Mouse (Mus musculus) cerebellum, postnatal 10 days (tissue): ENCODE data around the gene Ankrd44.

Experiments used
- DNase-seq, 2 experiments: peaks; one replicate each; pipeline ENCODE4 v3.0.0; 2021; ENCODE audit warnings: mixed read lengths in 2 of 2

The Ankrd44 gene

GRCm38 (mm10) chr1:54808401-54809097 is 117.6 kb downstream of the Ankrd44 start:
- DNase-seq: no peak

- DNase-seq: no peak
These were observed 118.4 kb downstream of the Ankrd44 start for GRCm38 (mm10) chr1:54807832-54808231.

DNA sequence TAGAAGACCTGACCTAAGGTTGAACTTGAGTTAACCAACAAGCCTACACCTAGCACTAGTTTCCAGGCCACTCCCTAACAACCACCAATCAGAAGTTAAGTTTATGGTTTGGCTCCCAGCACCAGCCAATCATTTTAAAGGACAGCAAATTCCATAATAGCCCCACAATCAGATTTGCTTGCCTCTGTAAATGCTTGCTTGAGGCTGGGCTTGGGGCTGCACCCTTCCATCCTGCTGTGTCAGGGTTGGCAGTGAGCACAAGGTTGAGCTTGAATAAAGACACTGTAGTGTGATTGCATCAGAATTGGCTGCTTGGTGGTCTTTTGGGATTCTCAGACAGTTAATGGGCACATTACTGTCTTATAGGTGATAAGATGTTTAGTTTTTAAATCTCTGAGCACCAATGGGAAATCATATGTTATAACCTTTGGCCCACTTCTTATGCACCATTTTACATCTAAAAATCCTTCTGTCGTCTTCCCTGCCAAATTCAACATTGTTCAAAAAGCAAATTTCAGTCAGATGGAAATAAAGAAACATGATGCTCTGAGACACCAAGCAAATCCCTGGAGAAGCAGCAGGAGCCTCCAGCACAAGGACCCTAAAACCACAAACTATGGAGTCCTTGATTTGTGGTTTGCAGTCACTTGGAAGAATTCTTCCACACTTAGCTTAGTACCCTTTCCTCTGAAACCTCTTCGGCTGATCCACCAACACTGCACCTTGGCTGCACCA is 119.9 kb downstream of the Ankrd44 start:
- DNase-seq: no peak

- DNase-seq: no peak
These were observed 121.8 kb downstream of the Ankrd44 start for GRCm38 (mm10) chr1:54804406-54804805.

DNA sequence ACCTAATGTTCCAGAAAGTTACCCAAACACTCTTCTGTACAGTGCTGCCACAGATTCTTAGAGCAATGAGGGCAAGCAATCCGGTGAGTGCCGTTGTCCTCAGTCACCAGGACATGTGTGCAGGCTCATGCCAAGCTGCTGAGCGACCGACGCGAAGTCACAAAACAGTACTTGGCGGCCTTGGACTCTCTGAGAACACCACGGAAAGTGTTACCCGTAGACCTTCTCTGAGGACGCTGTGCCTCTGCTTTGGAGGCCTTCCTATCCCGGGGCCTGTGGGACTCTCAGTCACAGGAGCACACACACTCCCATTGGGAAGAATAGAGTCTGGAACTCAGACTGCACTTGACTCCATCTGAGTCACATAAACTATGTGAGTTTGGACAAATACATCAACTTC is 123.5 kb downstream of the Ankrd44 start:
- DNase-seq: peak in 1 of 2 experiments; percentile 12

DNA sequence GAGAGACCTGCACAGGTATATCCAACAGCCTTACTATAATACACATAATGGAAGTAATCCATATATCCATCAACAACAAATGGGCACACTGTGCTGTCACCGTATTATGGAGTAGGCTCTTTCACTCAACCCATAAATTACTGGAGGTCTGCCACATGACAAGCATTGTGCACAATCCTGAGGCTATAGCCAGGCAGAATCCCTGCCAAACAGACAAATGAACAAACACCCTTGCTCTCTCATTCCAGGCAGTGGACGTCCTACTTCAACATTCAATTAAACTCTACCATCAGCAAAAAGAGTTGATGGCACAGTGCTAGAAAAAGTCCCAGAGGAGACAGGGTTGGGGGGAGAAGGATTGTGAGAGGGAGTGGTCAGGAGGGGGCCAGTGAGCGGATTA is 124.9 kb downstream of the Ankrd44 start:
- peak in 1 of 2 experiments; percentile 15 for DNase-seq

DNA sequence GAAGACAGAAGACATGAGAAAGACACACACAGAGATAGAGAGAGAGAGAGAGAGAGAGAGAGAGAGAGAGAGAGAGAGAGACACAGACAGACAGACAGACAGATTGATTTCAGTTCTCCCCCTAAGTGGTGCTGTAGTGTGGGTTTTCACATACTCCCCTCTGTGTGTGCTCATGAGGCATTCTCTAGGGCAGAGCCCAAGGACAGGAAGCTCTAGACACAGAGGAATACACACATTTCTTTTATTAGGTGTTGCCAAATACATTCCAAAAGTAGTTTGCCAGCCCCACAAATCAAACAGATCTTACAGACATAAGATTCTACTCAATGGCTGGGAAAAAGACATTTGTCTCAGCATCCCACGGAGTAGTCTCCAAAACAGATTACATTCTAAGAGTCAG is 126.8 kb downstream of the Ankrd44 start:
- no peak for DNase-seq

DNA sequence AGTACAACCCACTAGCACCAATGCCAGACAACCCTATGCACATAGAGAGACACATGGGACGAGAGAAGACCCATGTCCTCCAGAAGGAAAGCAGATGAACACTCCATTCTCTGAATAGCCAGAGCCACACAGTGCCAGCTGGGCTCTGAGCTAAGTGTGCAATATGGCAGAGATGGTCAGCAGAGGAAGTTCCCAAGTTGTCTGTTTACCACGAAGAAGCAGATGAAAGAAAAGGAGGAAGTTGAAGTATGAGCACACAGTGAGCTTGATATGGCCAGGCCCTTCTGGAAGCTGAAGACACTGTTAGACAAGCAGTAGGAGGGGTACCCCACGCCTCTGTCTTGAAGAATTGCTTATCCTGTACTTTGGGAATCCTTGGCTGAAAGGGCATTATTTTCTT is 127.8 kb downstream of the Ankrd44 start:
- no peak for DNase-seq

- DNase-seq: no peak
These were observed 131.5 kb downstream of the Ankrd44 start for GRCm38 (mm10) chr1:54794709-54795108.

DNA sequence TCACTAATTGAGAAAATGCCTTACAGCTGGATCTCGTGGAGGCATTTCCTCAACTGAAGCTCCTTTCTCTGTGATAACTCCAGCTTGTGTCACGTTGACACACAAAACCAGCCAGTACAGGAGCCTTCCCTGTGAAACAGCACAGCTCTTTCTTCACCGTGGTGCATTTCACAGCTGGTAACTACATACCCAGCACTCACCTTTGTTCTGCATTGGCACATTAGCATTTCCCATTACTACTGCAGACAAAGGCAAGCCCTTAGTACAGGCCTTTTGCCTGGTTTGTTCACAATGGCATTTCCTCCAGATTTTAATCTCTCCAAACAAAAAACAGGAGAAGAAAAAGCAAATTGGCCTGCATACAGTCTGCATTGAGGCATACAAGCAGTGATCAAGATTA is 134.8 kb downstream of the Ankrd44 start:
- DNase-seq: no peak

DNA sequence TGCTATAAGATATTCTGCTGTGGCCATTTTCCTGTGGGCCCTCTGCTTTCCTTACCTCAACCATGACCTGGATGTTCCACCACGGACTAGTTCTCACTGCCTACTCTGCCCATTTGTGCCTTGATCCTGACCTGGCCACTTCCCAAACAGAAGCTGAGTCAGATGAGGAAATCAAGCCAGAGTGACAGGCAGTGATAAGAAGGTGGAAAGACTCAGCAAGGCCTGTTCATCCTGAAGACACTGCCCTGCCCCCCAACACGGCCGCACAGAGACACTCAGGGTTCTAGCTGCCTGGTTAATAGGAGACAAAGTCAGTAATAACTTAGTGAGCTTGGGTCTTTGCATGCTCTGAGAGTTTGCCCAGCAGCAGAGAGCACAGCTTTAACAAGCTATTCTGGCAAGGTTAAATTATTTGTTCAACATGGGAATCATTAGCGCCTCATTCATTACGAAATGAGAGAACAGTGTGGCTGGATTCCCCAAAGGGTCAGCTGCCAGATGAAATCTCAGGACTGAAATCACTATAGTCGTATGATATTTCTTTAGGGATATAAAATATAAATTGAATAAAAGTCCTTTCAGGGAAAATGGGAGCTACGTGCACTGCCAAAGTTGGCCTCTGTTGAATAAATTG is 136.7 kb downstream of the Ankrd44 start:
- peak; percentile 17 to 37 for DNase-seq

GRCm38 (mm10) chr1:54788337-54788736 is 137.8 kb downstream of the Ankrd44 start:
- no peak for DNase-seq

GRCm38 (mm10) chr1:54778151-54778550 is 148.0 kb downstream of the Ankrd44 start:
- DNase-seq: no peak

DNA sequence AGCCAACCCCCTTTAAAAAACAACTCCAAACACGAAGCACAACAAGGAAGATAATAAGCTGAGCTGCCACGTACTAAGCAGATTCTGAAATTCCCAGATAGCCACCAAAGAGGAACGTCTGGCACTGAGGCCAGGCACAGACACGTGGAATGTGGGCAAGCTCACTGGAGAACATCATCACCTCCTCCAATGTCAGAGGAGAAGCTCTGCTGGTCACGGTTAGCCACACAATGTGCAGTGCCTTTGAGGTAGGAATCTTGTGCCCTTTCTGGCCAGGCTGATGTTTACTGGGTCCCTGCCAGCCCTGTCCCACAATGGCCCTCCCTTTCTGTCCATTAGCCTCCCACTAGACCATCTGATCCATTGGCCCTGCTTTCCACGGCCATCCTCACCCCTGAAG is 149.1 kb downstream of the Ankrd44 start:
- no peak for DNase-seq

GRCm38 (mm10) chr1:54776116-54776515 is 150.1 kb downstream of the Ankrd44 start:
- DNase-seq: no peak

- peak; percentile 34 to 57 for DNase-seq
These were observed 153.3 kb downstream of the Ankrd44 start for GRCm38 (mm10) chr1:54772843-54773242.

- no peak for DNase-seq
These were observed 154.7 kb downstream of the Ankrd44 start for GRCm38 (mm10) chr1:54771471-54771870.

DNA sequence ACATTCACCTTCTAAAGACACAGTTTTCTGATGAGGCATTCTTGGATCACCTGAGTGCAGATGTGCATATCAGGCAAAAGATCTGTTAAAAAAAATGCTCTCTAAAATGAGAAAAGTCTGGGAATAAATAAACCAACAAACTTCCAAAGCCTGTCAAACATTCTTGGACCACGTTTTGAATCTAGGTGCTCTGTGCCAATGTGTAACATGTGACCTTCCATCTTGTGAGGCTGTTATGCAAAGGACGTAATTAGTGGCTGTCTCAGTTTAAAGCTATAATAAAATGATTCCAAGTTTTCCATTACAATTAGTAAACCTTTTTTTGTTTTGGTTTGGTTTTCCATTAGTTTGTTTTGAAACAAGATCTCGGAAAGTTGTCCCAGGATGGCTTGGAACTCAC is 159.0 kb downstream of the Ankrd44 start:
- DNase-seq: no peak

DNA sequence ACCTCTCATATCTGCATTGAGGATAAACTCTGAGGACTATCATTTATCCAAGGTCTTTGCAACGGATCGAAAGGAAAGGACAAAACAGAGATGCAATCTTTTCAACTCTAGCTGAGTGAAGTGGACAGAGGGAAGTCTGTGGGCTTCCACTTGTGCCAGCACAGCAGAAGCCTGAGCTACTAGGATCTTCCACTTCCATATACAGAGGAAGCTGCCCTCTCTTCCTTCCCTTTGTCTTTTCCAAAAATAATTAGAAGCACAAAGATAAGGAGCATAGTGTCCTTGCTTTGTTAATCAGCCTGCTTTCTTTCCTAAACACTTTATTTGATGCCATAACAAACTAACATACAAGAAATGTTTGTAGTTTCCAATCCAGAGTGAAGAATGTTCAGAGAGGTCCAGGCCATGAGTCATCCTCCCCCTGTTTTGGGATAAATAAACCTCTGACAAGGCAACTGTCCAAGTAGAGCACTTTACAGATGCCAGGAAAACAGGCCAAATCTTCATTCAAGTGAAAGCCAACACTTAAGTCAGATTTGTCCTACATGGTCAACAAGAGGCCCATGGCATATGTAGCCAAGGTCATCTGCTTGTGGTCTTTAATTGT is 160.5 kb downstream of the Ankrd44 start:
- peak in 1 of 2 experiments; percentile 20 for DNase-seq

DNA sequence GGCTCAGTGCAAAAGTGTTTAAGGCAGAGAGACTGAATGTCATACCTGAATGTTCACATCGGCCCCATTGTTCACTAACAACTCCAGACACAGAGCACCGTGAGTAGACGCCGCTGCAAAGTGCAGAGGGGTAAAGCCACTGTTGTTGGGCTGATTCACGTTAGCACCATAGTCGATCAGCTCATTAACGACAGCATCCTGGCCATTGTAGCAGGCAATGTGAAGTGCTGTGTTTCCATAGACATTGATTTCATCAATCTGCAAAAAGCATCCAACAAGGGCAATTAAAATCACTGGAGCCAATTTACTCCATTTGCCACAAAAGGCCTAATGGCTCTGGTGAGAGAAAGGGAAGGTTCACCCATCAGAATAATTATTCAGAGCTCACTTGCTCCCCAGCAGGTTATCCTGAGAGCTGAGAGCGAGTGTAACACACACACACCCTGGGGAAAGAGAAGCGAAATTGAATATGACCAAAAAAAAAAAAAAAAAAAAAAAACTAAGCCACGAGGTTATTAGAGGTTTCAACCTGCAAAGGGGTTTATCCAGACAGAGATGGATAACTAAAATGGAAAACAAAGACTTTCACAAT is 163.9 kb downstream of the Ankrd44 start:
- DNase-seq: no peak

DNA sequence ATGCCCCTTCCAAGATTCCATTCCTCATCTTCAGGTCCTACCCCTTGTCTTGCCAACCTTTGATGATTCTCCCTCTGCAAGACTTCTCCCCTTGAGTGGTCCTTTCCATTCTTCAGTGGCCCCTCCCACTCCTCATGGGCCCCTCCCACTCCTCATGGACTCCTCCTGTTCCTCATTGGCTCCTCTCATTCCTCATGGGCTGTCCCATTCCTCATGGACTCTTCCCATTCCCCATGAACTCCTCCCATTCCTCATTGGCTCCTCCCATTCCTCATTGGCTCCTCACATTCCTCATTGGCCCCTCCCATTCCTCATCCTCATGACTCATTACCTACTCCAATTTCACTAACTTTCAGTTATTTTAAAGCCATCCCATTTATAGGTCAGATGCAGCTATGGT is 166.3 kb downstream of the Ankrd44 start:
- DNase-seq: no peak

DNA sequence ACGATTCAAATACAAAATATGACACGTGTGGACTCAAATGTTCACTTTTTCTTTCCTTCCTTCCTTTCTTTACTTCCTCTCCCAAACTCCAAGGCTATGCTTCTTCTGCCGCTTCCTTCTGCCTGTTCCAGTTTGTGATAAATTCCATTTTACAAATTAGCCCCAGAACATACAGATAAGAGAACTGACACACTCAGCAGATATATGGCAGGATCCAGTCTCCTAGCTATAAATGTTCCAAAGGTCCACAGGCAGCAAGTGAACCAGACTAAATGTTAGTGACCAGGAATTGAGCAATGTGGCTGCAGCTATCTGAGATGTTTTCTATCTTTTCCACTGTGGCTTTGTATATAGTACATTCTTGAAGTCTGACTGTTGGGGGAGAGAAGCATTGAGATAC is 168.9 kb downstream of the Ankrd44 start:
- no peak for DNase-seq

GRCm38 (mm10) chr1:54755690-54756365 is 170.4 kb downstream of the Ankrd44 start:
- no peak for DNase-seq
